Mouse (Mus musculus): Measurements from ENCODE around the gene Golga4. TPM values are rescaled to one million over a fixed set of nuclear protein-coding genes. Genes with fewer than 3 reads are reported as not detected.

Gene Golga4
- polyA plus RNA-seq, 1 experiment from 2014 or later: 51.3 TPM

- ATAC-seq (replicated peaks): no peak
- Histone ChIP-seq H3K9ac (no peak overlapping the region), H3K4me2 (no peak overlapping the region), H3K36me3 (replicated peaks) (peaks cover 61% of the 10 kb centered on the region), H3K4me3 (no peak overlapping the region), H3K9me3 (no peaks in the 10 kb centered on the region), H3K27ac (no peak overlapping the region), H3K4me1 (no peaks in the 10 kb centered on the region), H3K27me3 (replicated peaks) (no peaks in the 10 kb centered on the region)
- WGBS: 87% methylated on average over 9 of the region's 9 CpGs
Measured at GRCm38 (mm10) chr9:118537463-118538339, 31.6 kb downstream of the Golga4 start.

GRCm38 (mm10) chr9:118541851-118542250 lies 35.8 kb downstream of the Golga4 start:
- Histone ChIP-seq H3K36me3 (replicated peaks) (peaks cover 34% of the 10 kb centered on the region), H3K9me3 (no peaks in the 10 kb centered on the region), H3K4me2 (no peak overlapping the region), H3K4me3 (no peak overlapping the region), H3K4me1 (no peaks in the 10 kb centered on the region), H3K27me3 (replicated peaks) (no peaks in the 10 kb centered on the region), H3K27ac (no peak overlapping the region), H3K9ac (no peak overlapping the region)
- WGBS: 90% methylated on average over 8 of the region's 8 CpGs
- no peak for ATAC-seq (replicated peaks)

GRCm38 (mm10) chr9:118545146-118545545 lies 39.1 kb downstream of the Golga4 start:
- no peaks in the 10 kb centered on the region for H3K27me3 ChIP-seq (replicated peaks)
- 82% methylated on average over 6 of the region's 6 CpGs for WGBS
- no peaks in the 10 kb centered on the region for H3K9me3 ChIP-seq
- H3K4me3 ChIP-seq: no peak overlapping the region
- H3K9ac ChIP-seq: no peak overlapping the region
- no peaks in the 10 kb centered on the region for H3K4me1 ChIP-seq
- no peak overlapping the region for H3K27ac ChIP-seq
- no peak for ATAC-seq (replicated peaks)
- no peak overlapping the region for H3K4me2 ChIP-seq
- H3K36me3 ChIP-seq (replicated peaks): peaks cover 32% of the 10 kb centered on the region; the same call in 1 of the 2 replicates

GRCm38 (mm10) chr9:118548651-118549050 lies 42.6 kb downstream of the Golga4 start:
- Histone ChIP-seq H3K36me3 (replicated peaks) (peaks cover 24% of the 10 kb centered on the region), H3K27me3 (replicated peaks) (no peaks in the 10 kb centered on the region)
- WGBS: 96% methylated on average over 12 of the region's 12 CpGs

GRCm38 (mm10) chr9:118556951-118557780 lies 51.1 kb downstream of the Golga4 start:
- ATAC-seq (replicated peaks): no peak

More at GRCm38 (mm10) chr9:118548651-118549050, 42.6 kb downstream of the Golga4 start:
- no peak overlapping the region for H3K4me3 ChIP-seq
- H3K27ac ChIP-seq: no peak overlapping the region
- H3K9ac ChIP-seq: no peak overlapping the region
- H3K9me3 ChIP-seq: no peaks in the 10 kb centered on the region
- H3K4me1 ChIP-seq: no peaks in the 10 kb centered on the region
- ATAC-seq (replicated peaks): no peak
- H3K4me2 ChIP-seq: no peak overlapping the region

GRCm38 (mm10) chr9:118563356-118563755 lies 57.3 kb downstream of the Golga4 start:
- WGBS: 97% methylated on average over 11 of the region's 11 CpGs
- no peak overlapping the region for H3K4me2 ChIP-seq
- H3K27me3 ChIP-seq (replicated peaks): no peaks in the 10 kb centered on the region
- no peak overlapping the region for H3K4me3 ChIP-seq
- ATAC-seq (replicated peaks): no peak
- H3K9ac ChIP-seq: no peak overlapping the region
- H3K27ac ChIP-seq: no peak overlapping the region
- no peaks in the 10 kb centered on the region for H3K9me3 ChIP-seq
- H3K4me1 ChIP-seq: no peaks in the 10 kb centered on the region
- peaks cover 58% of the 10 kb centered on the region for H3K36me3 ChIP-seq (replicated peaks)

More at GRCm38 (mm10) chr9:118556951-118557780, 51.1 kb downstream of the Golga4 start:
- Histone ChIP-seq H3K9me3 (no peaks in the 10 kb centered on the region), H3K9ac (no peak overlapping the region), H3K4me2 (no peak overlapping the region), H3K4me3 (no peak overlapping the region), H3K27me3 (replicated peaks) (no peaks in the 10 kb centered on the region), H3K36me3 (replicated peaks) (peaks cover 53% of the 10 kb centered on the region), H3K4me1 (no peaks in the 10 kb centered on the region), H3K27ac (no peak overlapping the region)
- 68% methylated on average over 24 of the region's 24 CpGs for WGBS

GRCm38 (mm10) chr9:118563866-118564265 lies 57.8 kb downstream of the Golga4 start:
- Histone ChIP-seq H3K4me2 (no peak overlapping the region), H3K9me3 (no peaks in the 10 kb centered on the region), H3K27me3 (replicated peaks) (no peaks in the 10 kb centered on the region), H3K27ac (no peak overlapping the region), H3K4me3 (no peak overlapping the region), H3K36me3 (replicated peaks) (peaks cover 58% of the 10 kb centered on the region), H3K4me1 (no peaks in the 10 kb centered on the region), H3K9ac (no peak overlapping the region)
- ATAC-seq (replicated peaks): no peak
- 94% methylated on average over 7 of the region's 7 CpGs for WGBS

- WGBS: 91% methylated on average over 16 of the region's 16 CpGs
- no peaks in the 10 kb centered on the region for H3K4me1 ChIP-seq
- no peak overlapping the region for H3K4me3 ChIP-seq
- no peak overlapping the region for H3K4me2 ChIP-seq
- no peak for ATAC-seq (replicated peaks)
- H3K9me3 ChIP-seq: no peaks in the 10 kb centered on the region
- H3K27me3 ChIP-seq (replicated peaks): no peaks in the 10 kb centered on the region
- H3K36me3 ChIP-seq (replicated peaks): peaks cover 57% of the 10 kb centered on the region
- no peak overlapping the region for H3K9ac ChIP-seq
- no peak overlapping the region for H3K27ac ChIP-seq
Measured at GRCm38 (mm10) chr9:118564696-118565095, 58.6 kb downstream of the Golga4 start.

- Histone ChIP-seq H3K36me3 (replicated peaks) (peaks cover 52% of the 10 kb centered on the region), H3K27me3 (replicated peaks) (no peaks in the 10 kb centered on the region), H3K9me3 (no peaks in the 10 kb centered on the region), H3K4me1 (no peaks in the 10 kb centered on the region), H3K4me2 (no peak overlapping the region), H3K9ac (no peak overlapping the region), H3K4me3 (no peak overlapping the region), H3K27ac (no peak overlapping the region)
- ATAC-seq (replicated peaks): no peak
- WGBS: 80% methylated on average over 6 of the region's 6 CpGs
Measured at GRCm38 (mm10) chr9:118569328-118569727, 63.3 kb downstream of the Golga4 start.

- H3K4me3 ChIP-seq: no peak overlapping the region
- no peak overlapping the region for H3K27ac ChIP-seq
- H3K4me2 ChIP-seq: no peak overlapping the region
- no peaks in the 10 kb centered on the region for H3K9me3 ChIP-seq
- ATAC-seq (replicated peaks): no peak
- H3K4me1 ChIP-seq: no peaks in the 10 kb centered on the region
- 80% methylated on average over 4 of the region's 4 CpGs for WGBS
- peaks cover 50% of the 10 kb centered on the region for H3K36me3 ChIP-seq (replicated peaks)
- no peaks in the 10 kb centered on the region for H3K27me3 ChIP-seq (replicated peaks)
- H3K9ac ChIP-seq: no peak overlapping the region
Measured at GRCm38 (mm10) chr9:118570865-118571264, 64.8 kb downstream of the Golga4 start.

- no peak overlapping the region for H3K4me2 ChIP-seq
- WGBS: 88% methylated on average over 4 of the region's 4 CpGs
Measured at GRCm38 (mm10) chr9:118571701-118572100, 65.6 kb downstream of the Golga4 start.

GRCm38 (mm10) chr9:118574911-118575310 lies 68.8 kb downstream of the Golga4 start:
- Histone ChIP-seq H3K9ac (no peak overlapping the region), H3K36me3 (replicated peaks) (peaks cover 49% of the 10 kb centered on the region), H3K27ac (no peak overlapping the region), H3K4me3 (no peak overlapping the region), H3K27me3 (replicated peaks) (no peaks in the 10 kb centered on the region), H3K4me1 (no peaks in the 10 kb centered on the region), H3K4me2 (no peak overlapping the region), H3K9me3 (no peaks in the 10 kb centered on the region)
- ATAC-seq (replicated peaks): no peak
- WGBS: 95% methylated on average over 5 of the region's 5 CpGs

More at GRCm38 (mm10) chr9:118571701-118572100, 65.6 kb downstream of the Golga4 start:
- H3K27ac ChIP-seq: no peak overlapping the region
- H3K4me3 ChIP-seq: no peak overlapping the region
- no peak overlapping the region for H3K9ac ChIP-seq
- peaks cover 49% of the 10 kb centered on the region for H3K36me3 ChIP-seq (replicated peaks)
- no peaks in the 10 kb centered on the region for H3K9me3 ChIP-seq
- H3K27me3 ChIP-seq (replicated peaks): no peaks in the 10 kb centered on the region
- H3K4me1 ChIP-seq: no peaks in the 10 kb centered on the region
- ATAC-seq (replicated peaks): no peak

Measured in midbrain, embryonic 15.5 days (tissue).